Mouse (Mus musculus) heart, adult 8-10 months (tissue): ENCODE results near the gene Isy1. TPM values are rescaled to one million over a fixed set of nuclear protein-coding genes. Genes with fewer than 3 reads are reported as not detected.

Experiments used
- DNase-seq: peaks from one replicate; pipeline ENCODE4 v3.0.0; 2022; ENCODE audit warnings: low spot score
- total RNA-seq, 4 experiments: library from RNA; stranded (reverse); gene quantifications; 2 replicates each; pipeline ENCODE4 v1.2.4; 2022

The Isy1 gene
- total RNA-seq, 4 experiments from 2014 or later = 18.4 to 28.1 (median 20.6) TPM

GRCm38 (mm10) chr6:87850155-87850899 lies 11.7 kb upstream of the Isy1 start:
- DNase-seq = peak; percentile 46

- DNase-seq = no peak
Measured at GRCm38 (mm10) chr6:87849780-87850154, 11.2 kb upstream of the Isy1 start.

GRCm38 (mm10) chr6:87846813-87847212 lies 8.2 kb upstream of the Isy1 start:
- DNase-seq = no peak

- no peak for DNase-seq
Measured at GRCm38 (mm10) chr6:87845031-87845695, 6.6 kb upstream of the Isy1 start.

- no peak for DNase-seq
Measured at GRCm38 (mm10) chr6:87842254-87842653, 3.7 kb upstream of the Isy1 start.

GRCm38 (mm10) chr6:87841635-87842034 lies 3.0 kb upstream of the Isy1 start:
- no peak for DNase-seq

GRCm38 (mm10) chr6:87839797-87840341 lies 1.3 kb upstream of the Isy1 start:
- DNase-seq = no peak

- DNase-seq = no peak
Measured at GRCm38 (mm10) chr6:87835695-87836094, 2.9 kb downstream of the Isy1 start, which contains the start of gene Gm45140. TSS of gene Gm45140 (minus strand) at chr6:87835795.

- no peak for DNase-seq
Measured at GRCm38 (mm10) chr6:87820366-87820765, 18.2 kb downstream of the Isy1 start.

- no peak for DNase-seq
Measured at GRCm38 (mm10) chr6:87814486-87814885, 24.1 kb downstream of the Isy1 start.

- DNase-seq = no peak
Measured at GRCm38 (mm10) chr6:87812656-87813055, 25.9 kb downstream of the Isy1 start.

GRCm38 (mm10) chr6:87811675-87812338 lies 26.8 kb downstream of the Isy1 start, which contains the start of gene Rab43:
TSS of gene Rab43 (minus strand) at chr6:87812164.
- peak; percentile 95 for DNase-seq

GRCm38 (mm10) chr6:87810713-87811669 lies 27.6 kb downstream of the Isy1 start:
- peak; percentile 87 for DNase-seq

- DNase-seq = no peak
Measured at GRCm38 (mm10) chr6:87810311-87810710, 28.3 kb downstream of the Isy1 start.

GRCm38 (mm10) chr6:87809651-87810161 lies 28.9 kb downstream of the Isy1 start:
- no peak for DNase-seq

- no peak for DNase-seq
Measured at GRCm38 (mm10) chr6:87809144-87809543, 29.5 kb downstream of the Isy1 start.

- DNase-seq = no peak
Measured at GRCm38 (mm10) chr6:87808521-87808920, 30.1 kb downstream of the Isy1 start.

GRCm38 (mm10) chr6:87807735-87808440 lies 30.7 kb downstream of the Isy1 start:
- no peak for DNase-seq

GRCm38 (mm10) chr6:87806857-87807256 lies 31.7 kb downstream of the Isy1 start:
- DNase-seq = no peak

- no peak for DNase-seq
Measured at GRCm38 (mm10) chr6:87806028-87806427, 32.6 kb downstream of the Isy1 start.
